Mouse (Mus musculus) embryonic stem cell, embryonic (primary cell): Measurements from ENCODE around the gene 1700001J03Rik.
"Not testable (repeated sequence)": the region's sequence is repeated elsewhere in the genome, so short reads cannot be mapped to it uniquely, and the experiment has no call there.

ENCODE experiments used
- CTCF ChIA-PET, 4 experiments: fragments of 300-600 bp in 2 of 4; fragments of 350-600 bp in 2 of 4; sonication (Branson Sonifier 250); formaldehyde crosslinking; loops; one replicate each; lab custom pipeline; 2022; ENCODE audit warnings: inconsistent platforms in 2 of 4; lab: Charles Lee
- POLR2A ChIA-PET, 4 experiments: fragments of 300-600 bp in 2 of 4; fragments of 350-600 bp in 2 of 4; sonication (Branson Sonifier 250); formaldehyde crosslinking; loops; one replicate each; lab custom pipeline; 2022; ENCODE audit warnings: antibody characterized with exemption in 4 of 4, inconsistent platforms in 1 of 4; lab: Charles Lee

1700001J03Rik gene

DNA sequence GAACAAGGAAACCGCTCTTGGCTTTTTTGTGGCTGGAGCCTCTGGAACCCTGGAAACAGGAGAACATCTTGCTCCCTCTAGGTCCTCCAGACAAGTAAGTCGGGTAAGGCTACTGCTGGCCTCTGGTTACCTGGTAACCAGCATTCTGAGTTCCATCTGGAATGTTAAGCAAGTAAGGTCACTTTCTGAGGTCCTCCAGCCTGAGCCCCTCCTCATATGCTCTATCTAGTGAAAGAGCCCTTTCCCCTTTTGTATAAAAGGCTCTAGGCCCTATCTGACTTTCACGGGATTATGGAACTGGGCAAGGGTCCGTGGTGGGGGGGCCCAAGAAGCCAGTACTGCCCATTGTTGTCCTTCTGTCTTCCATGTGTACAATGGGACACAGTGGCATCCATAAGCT, at the start of gene 1700001J03Rik:
Gene 1700001J03Rik, minus strand, starts transcription at position 101 of the 400 bp plus-strand sequence.
- POLR2A ChIA-PET, CTCF ChIA-PET: not testable (repeated sequence)

DNA sequence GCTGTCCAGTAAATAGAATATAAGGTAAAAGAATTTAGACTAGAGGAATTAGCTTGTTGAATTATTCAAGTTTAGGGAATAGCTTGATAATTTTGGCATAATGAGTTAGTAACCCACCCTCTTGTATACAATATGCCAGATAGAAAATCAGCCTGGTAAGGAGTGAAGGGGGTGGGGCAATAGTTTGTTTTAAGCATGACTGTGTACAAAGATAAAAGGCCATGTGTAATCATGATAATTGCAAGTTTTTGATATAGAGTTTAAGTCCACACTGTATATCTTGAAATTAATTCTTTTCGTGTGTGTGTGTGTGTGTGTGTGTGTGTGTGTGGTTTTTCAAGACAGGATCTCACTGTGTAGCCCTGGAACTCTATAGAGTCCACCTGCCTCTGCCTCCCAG, 49.2 kb upstream of the 1700001J03Rik start:
- POLR2A ChIA-PET = interaction anchor here in 2 of 4 experiments (0.6 to 1.5 kb wide), 3 partner anchors 12 to 22 kb away, joined by 3 to 4 read pairs (median 3); no protein-coding TSS in a partner anchor

DNA sequence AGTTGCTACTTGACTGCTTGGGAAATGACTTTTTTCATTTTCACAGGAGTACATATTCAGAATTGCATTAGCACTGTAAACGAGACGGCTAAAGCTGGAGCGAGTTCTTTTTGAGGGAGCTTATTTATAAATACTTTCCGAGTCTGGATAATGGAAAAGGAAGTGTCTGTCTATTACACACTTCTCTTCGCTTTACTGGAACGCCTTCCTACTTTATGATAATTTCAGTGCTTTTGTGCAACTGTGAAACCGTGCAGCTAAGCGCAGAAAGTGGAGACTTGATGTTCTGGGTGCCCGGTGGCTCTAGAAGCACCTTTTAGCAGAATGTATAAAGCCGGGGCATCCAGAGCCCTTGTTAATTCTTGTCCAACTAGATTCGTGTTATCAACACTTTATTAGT, 47.7 kb upstream of the 1700001J03Rik start:
- ChIA-PET CTCF (interaction anchor here in 1 of 4 experiments (0.7 kb wide), 1 partner anchor 27 kb away, joined by 3 read pairs; no protein-coding TSS in a partner anchor), POLR2A (interaction anchor here (1.1 to 5.7 kb wide), 9 partner anchors 10 to 53 kb away, joined by 3 to 59 read pairs (median 4); partner anchors contain the start of gene Rnf6 (in 2 of the 4))

More for the DNA sequence above, 49.2 kb upstream of the 1700001J03Rik start:
- CTCF ChIA-PET = no interaction called here

DNA sequence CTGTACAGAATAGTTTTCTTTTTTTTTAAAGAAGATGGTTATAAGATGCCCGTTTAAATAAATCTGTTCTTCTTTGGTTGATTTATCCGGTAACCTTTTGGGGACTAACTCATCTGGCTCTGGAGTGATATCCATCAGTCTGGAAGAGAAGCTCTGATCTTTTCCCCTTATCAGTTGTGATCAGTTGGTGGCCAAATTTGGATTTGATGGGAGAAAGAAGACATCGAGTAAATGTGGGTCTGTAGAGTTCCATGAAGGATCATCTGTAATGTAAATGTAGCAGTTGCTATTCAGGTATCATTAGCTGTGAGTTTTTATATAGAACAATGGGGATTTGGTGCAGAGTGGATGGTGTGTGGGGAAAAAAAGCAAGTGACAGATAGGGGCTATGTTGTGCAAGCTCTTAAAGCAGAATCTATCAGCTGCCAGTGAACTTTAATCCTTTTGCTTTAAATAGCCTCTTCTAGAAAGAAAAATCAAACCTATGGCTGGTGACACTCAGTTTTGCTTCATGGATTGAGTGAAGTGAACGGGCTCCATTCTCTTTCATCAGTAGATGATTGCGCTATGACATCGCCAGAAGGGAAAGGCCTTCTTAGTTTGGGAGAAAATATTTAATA, 47.1 kb upstream of the 1700001J03Rik start:
- CTCF ChIA-PET = interaction anchor here in 2 of 4 experiments (0.7 to 1.2 kb wide), 2 partner anchors 28 kb away, joined by 3 read pairs; no protein-coding TSS in a partner anchor
- POLR2A ChIA-PET = interaction anchor here (0.8 to 5.7 kb wide), 12 partner anchors 10 to 54 kb away, joined by 3 to 59 read pairs (median 6); partner anchors contain the start of gene Rnf6 (in 2 of the 4)

DNA sequence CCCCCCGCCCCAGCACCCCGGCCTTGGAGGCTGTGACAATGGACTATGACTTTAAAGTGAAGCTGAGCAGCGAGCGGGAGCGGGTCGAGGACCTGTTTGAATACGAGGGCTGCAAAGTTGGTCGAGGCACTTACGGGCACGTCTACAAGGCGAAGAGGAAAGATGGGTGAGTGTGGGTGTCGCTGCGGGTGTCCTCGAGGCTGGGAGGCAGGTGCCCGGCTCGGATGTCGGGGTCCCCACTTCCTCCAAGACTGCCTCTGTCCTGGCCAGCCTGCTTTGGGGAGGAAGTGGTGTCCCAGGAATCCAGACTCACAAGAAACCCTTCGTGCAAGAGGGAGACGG, 46.5 kb upstream of the 1700001J03Rik start:
- CTCF ChIA-PET = interaction anchor here in 1 of 4 experiments (1.2 kb wide), 1 partner anchor 28 kb away, joined by 3 read pairs; no protein-coding TSS in a partner anchor
- POLR2A ChIA-PET = interaction anchor here (0.7 to 5.7 kb wide), 15 partner anchors 9 to 54 kb away, joined by 3 to 59 read pairs (median 4); partner anchors contain the start of gene Rnf6 (in 2 of the 4)

DNA sequence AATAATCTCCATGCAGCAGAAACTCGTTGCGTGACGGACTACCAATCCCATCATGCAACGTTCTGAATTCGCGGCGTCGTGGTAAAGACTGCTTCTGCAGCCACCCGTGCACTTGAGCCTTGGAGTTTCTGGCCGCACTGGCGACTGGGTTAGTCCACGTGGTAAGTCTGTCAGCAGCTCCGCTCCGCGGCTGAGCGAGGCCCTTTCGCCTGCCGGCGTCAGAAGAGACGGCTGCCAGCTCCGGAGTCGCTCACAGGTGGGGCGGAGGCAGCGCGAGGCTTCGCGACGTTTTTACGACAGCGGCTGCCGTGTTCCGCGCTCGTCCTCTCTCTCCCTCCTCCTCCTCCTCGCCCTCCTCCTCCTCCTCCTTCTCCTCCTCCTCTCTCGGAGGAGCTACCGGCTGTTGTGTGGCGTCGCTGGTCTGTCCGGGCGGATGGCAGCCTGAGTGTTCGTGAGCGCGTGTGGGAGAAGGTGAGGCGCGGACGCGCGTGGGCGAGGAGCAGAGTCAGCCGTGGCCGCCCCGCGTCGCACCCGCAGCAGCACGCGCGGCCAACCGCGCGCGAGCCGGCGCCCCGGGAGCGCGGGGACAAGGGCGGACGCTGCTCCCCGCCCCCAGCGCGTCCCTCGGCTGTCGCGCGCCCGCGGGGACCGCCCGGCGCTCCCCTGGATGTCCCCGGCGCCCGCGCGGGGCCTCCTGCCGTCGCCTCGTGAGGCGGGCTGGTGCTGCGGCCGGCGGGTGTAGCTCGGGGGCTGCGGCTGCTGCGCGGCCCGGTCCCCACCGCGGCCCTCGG, 46.0 kb upstream of the 1700001J03Rik start, which contains the start of gene Cdk8:
Gene Cdk8, plus strand, starts transcription at position 367 of the 791 bp plus-strand sequence.
- CTCF ChIA-PET = interaction anchor here in 3 of 4 experiments (0.6 to 1.2 kb wide), 3 partner anchors 10 to 69 kb away, joined by 3 read pairs; no protein-coding TSS in a partner anchor

DNA sequence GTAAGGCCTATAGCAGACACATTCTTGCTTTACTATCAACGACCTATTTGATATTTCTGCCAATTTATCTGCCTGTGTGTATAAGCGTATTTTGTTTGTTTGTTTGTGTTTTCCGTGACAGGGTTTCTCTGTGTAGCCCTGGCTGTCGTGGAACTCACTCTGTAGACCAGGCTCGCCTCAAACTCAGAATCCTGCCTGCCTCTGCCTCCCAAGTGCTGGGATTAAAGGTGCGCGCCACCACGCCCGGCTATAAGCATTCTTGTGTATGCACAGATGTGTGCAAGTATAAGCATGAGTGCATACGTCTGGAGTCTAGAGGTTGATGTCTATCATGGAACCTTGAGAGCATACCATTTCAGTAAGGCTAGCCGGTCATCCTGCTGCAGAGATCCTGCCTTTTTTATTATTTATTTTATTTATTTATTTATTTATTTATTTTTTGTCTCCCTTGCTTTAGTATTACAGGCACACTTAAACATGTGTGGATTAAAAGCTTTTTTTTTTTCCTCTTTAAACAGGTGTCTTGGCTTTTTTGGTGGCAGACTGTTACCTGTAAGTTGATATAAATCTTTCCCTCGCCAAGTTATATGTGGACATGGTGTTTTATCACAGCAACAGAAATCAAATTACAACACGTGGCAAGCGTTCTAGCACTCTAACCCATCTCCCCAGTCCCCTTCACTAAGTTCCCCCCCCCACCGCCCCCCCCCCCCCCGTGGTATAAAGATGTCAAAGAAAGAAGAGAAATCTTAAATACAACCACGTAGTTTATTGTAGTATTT, 45.0 kb upstream of the 1700001J03Rik start:
- ChIA-PET POLR2A (interaction anchor here (0.9 to 5.7 kb wide), 8 partner anchors 8 to 30 kb away, joined by 3 to 59 read pairs (median 6); partner anchors contain the start of gene Rnf6 (in 3 of the 4)), CTCF (interaction anchor here in 2 of 4 experiments (0.6 kb wide), 2 partner anchors 9 to 70 kb away, joined by 3 read pairs; no protein-coding TSS in a partner anchor)

More for the DNA sequence above, 46.0 kb upstream of the 1700001J03Rik start, which contains the start of gene Cdk8:
- POLR2A ChIA-PET = interaction anchor here (0.6 to 5.7 kb wide), 16 partner anchors 9 to 130 kb away, joined by 3 to 59 read pairs (median 5); partner anchors contain the start of gene Rnf6 (in 3 of the 4)

DNA sequence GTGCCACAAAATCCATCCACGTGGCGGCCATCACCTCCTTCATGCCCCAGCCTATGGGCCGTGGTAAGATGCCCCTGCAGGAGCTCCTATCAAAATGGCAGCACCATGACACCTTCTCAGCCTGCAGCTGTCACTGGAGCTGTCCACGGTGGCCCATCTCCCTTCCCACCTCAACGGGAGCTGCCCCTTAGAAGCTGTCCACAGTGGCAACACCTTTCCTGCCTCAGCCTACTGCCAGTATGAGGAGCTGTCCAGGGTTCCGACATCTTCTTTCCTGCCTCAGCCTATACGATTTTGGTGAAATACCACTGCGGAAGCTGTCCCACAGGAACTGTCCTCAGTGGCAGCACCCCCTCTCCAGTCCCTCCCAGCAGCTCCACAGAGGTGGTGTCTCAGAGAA, 42.4 kb upstream of the 1700001J03Rik start:
- CTCF ChIA-PET = interaction anchor here in 2 of 4 experiments (0.5 to 0.9 kb wide), 2 partner anchors 32 to 445 kb away, joined by 3 to 4 read pairs; no protein-coding TSS in a partner anchor
- POLR2A ChIA-PET = interaction anchor here (0.5 to 1.7 kb wide), 6 partner anchors 10 to 382 kb away, joined by 3 to 6 read pairs (median 4); partner anchors contain the start of gene Wasf3 (in 1 of the 4)

DNA sequence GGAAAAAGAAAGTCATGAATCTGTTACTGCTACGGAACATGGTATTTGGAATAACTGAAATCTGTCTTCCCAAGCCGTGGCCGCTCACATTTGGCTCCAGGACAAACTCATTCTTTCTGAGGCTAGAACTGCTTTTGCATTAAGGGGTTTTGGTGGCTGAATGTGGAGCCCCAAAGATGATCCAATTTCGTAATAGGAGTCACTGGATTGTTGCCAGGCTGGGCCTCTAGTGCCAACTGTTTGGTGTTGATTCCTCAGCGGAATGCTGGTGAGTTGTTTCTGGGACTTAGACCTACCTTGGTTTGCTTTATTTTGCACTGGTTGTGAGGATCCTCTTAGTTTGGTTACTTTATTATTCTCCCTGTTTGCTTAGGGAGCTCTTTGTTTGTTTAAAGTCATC, 38.7 kb upstream of the 1700001J03Rik start:
- CTCF ChIA-PET = no interaction called here
- POLR2A ChIA-PET = interaction anchor here in 1 of 4 experiments (0.6 kb wide), 1 partner anchor 57 kb away, joined by 5 read pairs; no protein-coding TSS in a partner anchor

DNA sequence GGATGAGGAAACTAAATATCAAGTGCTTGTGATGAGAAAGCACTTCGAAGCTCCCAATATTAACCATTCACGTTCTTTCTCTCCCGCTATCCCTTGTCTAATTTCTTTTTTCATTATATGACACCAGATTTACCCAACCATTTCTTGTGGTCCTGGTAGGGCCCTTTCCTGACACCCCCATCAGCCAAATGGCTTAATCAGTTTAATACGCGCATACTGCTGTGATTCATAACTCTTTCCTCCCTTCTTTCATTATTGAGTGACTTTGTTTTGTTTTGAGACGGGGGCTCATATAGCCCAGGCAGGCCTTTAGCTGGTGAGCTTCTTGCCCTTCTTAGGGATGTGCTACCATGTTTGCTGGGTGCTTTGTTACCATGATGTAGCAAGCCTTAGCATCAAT, 36.6 kb upstream of the 1700001J03Rik start:
- ChIA-PET CTCF (interaction anchor here in 1 of 4 experiments (0.5 kb wide), 1 partner anchor 26 kb away, joined by 3 read pairs; no protein-coding TSS in a partner anchor), POLR2A (interaction anchor here (0.7 to 3.5 kb wide), 19 partner anchors 9 to 164 kb away, joined by 3 to 59 read pairs (median 6); partner anchors contain the start of genes Cdk8 (in 4 of the 4) and Wasf3 (in 1 of the 4))

DNA sequence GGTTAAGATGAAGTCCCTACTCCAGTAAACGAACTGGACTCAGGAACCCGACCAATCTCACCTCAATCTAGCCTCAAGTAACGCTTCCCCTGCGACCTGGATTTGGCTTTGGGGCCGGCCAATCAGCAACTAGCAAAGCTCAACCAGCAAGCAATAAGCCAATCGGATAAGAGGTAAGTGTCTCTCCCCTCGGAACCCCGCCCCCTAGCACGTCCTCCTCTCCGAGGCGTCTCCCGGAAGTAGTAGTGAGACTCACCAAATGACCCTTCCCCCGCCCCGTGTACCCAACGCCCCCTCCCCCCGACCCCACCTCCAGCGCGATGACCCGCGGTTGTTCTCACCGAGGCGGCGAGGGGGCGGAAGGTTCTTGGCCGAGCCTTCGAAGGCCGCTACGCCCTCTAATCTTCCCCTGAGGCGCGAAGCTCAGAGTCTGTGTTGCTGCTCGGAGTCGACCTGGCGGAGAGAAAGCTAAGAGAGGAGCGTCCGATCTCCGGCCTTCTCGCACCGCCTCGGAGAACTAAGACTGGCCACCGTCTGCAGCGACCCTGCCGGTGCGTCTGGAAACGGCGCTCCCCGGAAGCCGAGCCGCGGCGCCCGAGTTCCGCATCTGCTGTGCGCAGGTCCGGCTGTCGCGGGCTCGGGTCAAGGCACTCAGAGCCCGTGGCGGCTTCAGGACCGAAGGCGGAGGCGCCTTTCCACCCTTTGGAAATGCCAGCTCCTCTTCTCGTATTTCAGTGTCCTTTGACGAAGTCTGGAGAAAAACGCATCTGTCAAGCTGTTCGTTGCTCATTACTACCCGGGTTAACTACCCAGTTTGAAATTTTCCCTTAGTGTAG, 36.0 kb upstream of the 1700001J03Rik start, which contains the start of gene Rnf6:
Gene Rnf6, minus strand, starts transcription at position 677 of the 836 bp plus-strand sequence.
- CTCF ChIA-PET = interaction anchor here in 3 of 4 experiments (0.5 to 1.0 kb wide), 11 partner anchors 10 to 1822 kb away, joined by 3 to 10 read pairs (median 3); partner anchors contain the start of genes Cpsf4 (in 1 of the 3) and Ptcd1 (in 1 of the 3)

DNA sequence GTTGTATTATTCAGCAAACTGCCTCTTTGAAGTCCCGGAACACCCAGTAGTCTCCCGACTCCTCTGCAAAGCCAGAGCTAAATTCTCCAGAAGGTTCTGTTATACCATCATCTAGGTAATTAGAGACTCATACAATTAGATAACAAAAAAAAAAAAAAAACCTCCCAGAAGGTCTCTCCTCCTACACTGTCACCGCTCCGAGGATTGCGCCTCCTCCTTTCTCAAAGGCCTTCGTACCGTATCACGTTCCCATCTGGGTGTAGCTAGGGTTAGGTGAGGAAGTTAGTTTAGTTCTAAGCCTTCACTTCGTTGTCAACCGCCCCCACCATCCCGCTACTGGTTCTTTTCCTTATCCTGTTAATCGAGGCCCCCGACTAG, 35.4 kb upstream of the 1700001J03Rik start:
- ChIA-PET POLR2A (interaction anchor here (0.6 to 3.5 kb wide), 41 partner anchors 8 to 1359 kb away, joined by 3 to 59 read pairs (median 4); partner anchors contain the start of genes Cdk8 (in 4 of the 4), Rpl21 (in 1 of the 4), Wasf3 (in 1 of the 4) and Zkscan5 (in 1 of the 4)), CTCF (interaction anchor here in 3 of 4 experiments (0.5 to 1.0 kb wide), 10 partner anchors 10 to 1822 kb away, joined by 3 to 10 read pairs (median 4); partner anchors contain the start of genes Cpsf4 (in 1 of the 3) and Ptcd1 (in 1 of the 3))

More for the DNA sequence above, 36.0 kb upstream of the 1700001J03Rik start, which contains the start of gene Rnf6:
- POLR2A ChIA-PET = interaction anchor here (0.6 to 3.5 kb wide), 43 partner anchors 8 to 1202 kb away, joined by 3 to 59 read pairs (median 4); partner anchors contain the start of genes Cdk8 (in 4 of the 4), Wasf3 (in 2 of the 4), Rpl21 (in 1 of the 4) and Zkscan5 (in 1 of the 4)

DNA sequence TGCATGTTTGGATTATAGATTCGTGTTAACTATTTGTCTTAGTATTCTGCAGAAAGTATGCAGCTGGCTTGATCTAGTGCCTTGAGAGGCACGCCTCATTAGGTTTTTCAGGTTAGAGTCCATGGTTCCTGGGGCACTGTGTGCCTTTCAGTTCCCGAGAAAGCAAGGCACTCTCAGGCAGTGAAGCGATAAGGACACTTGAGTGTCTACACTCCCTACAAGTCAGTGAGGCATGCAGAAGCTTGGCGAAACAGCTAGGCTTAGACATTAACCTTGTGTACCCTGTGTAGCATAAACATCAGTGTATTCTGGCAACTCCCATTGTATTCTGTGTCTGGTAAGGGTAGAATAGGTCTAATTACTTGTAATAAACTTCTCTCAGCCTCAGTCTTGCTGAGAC, 20.4 kb upstream of the 1700001J03Rik start:
- ChIA-PET CTCF (no interaction called here), POLR2A (interaction anchor here in 1 of 4 experiments (1.7 to 4.4 kb wide), 2 partner anchors 13 to 15 kb away, joined by 4 to 20 read pairs; partner anchors contain the start of gene Rnf6)

DNA sequence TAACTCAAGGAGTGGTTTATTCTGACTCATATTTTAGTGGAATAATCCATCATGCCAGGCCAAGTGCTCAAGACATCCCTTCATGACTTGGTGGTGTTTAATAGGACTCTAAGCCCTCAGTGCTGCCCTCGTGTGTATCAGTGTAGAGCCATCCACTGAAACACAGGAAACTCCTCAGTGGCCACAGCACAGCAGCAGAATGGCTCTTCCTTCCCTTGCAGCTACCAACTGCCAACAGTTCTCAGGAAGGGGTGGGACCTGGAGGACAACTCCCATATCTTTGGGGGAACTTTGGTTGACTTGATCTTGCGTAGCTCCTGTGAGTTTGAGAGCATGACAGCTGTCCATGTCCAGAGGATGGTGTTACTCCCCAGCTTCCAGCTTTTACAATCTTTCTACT, 18.8 kb upstream of the 1700001J03Rik start:
- POLR2A ChIA-PET = no interaction called here
- CTCF ChIA-PET = no interaction called here

DNA sequence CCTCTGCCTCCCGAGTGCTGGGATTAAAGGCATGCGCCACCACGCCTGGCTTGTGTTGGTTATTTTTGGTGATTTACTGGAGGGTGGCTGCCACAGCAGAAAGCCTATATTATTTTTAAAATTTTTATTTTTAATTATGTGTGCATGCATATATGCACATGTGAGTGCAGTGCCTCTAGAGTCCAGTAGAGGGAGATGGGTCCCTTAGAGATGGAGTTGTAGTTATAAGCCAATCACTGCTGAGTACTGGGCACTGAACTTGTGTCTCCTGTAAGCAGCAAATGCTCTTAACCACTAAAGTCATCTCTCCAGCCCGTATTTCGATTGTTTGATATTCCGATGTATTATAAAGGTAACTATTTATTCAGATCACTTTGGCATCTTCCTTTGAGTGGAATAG, 15.5 kb upstream of the 1700001J03Rik start:
- POLR2A ChIA-PET = no interaction called here
- CTCF ChIA-PET = no interaction called here

DNA sequence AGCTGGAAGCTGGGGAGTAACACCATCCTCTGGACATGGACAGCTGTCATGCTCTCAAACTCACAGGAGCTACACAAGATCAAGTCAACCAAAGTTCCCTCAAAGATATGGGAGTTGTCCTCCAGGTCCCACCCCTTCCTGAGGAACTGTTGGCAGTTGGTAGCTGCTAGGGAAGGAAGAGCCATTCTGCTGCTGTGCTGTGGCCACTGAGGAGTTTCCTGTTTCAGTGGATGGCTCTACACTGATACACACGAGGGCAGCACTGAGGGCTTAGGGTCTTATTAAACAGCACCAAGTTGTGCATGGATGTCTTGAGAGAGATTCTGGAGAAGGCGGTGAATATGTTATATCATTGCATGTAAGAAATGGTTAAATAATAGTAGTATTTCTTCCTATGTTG, 14.4 kb upstream of the 1700001J03Rik start:
- POLR2A ChIA-PET = interaction anchor here in 2 of 4 experiments (0.6 to 1.1 kb wide), 2 partner anchors 60 to 186 kb away, joined by 3 read pairs; no protein-coding TSS in a partner anchor
- CTCF ChIA-PET = interaction anchor here in 2 of 4 experiments (0.5 to 1.2 kb wide), 2 partner anchors 13 to 21 kb away, joined by 3 to 4 read pairs; no protein-coding TSS in a partner anchor
